28 mouse cellular contexts compared by ENCODE assay signal in the genomic region with DNA sequence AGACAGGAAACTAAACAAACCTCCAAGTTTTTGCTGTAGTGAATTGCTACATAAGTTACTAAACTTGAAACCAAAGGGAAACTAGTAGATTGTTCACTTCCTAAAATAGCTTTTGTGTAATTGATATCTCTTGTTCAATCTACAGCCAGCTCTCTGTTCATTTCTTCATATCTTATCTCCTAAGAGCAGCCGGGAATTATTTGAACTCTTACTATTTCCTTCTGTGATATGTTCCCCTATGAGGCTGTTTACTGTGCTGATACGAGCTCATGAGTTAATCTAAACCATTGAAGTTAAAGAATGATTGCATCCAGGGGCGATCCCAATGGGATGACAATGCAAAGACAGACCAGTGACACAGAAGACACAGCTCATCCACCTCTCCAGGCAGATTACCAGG.
DNase-seq lines count a peak whose midpoint lies in the region; ATAC-seq lines count a peak whose summit lies in the region.
"Had no signal": no experiment of that assay in that cellular context is flagged by ENCODE, and none has a peak within 500 bp of the region (broad histone marks: within the 10 kb centered on the region; RNA-seq: fewer than 3 reads in every experiment).

No protein-coding gene starts in this region.

- no peaks in the 10 kb centered on the region for H3K4me1 ChIP-seq in midbrain, embryonic 11.5 days (ENCODE audit: control insufficient read depth, insufficient read depth, low read length)
- H3K4me1 ChIP-seq in midbrain, embryonic 16.5 days (ENCODE audit: control insufficient read depth, insufficient read depth, low read length), result no peaks in the 10 kb centered on the region
- H3K4me1 ChIP-seq in liver, embryonic 16.5 days (ENCODE audit: control insufficient read depth, low read depth, low read length), result peaks cover 2% of the 10 kb centered on the region; the same call in 1 of the 2 replicates
- H3K4me1 ChIP-seq: embryonic facial prominence, embryonic 12.5 days; heart, embryonic 13.5 days; hindbrain, embryonic 12.5 days; limb, embryonic 13.5 days; neural tube, embryonic 15.5 days; stomach, embryonic 15.5 days had no signal

- peak; percentile 35 for DNase-seq in midbrain, embryonic 11.5 days (ENCODE audit: low spot score, missing footprints)
- no peak for DNase-seq in ovary, postnatal 10 days (ENCODE audit: low spot score)
- no peak for DNase-seq in right cerebral cortex, postnatal 4 days
- no peak for DNase-seq in spleen, postnatal 4 days (ENCODE audit: low spot score in 2 of 2)
- DNase-seq: adrenal gland, postnatal 10 days; cerebellum, adult 8-10 months; cerebellum, postnatal 25 days; gastrocnemius, postnatal 25 days; heart, postnatal 14 days; kidney, adult 8-10 months; kidney, postnatal 4 days; lung, adult 2 months; lung, postnatal 14 days; midbrain, embryonic 14.5 days had no signal

- H3K9ac ChIP-seq in midbrain, embryonic 11.5 days (ENCODE audit: low read length), result no peak overlapping the region
- no peak overlapping the region for H3K9ac ChIP-seq in midbrain, embryonic 16.5 days (ENCODE audit: low read depth, low read length)
- no peak overlapping the region for H3K9ac ChIP-seq in liver, embryonic 16.5 days (ENCODE audit: low read depth, low read length)
- H3K9ac ChIP-seq: embryonic facial prominence, embryonic 12.5 days; heart, embryonic 13.5 days; hindbrain, embryonic 12.5 days; limb, embryonic 13.5 days; neural tube, embryonic 15.5 days; stomach, embryonic 15.5 days had no signal

- ATAC-seq in midbrain, embryonic 11.5 days (ENCODE audit: low FRiP score), result no peak
- no peak for ATAC-seq in midbrain, embryonic 16.5 days
- peak; percentile 72 for ATAC-seq in granulocyte monocyte progenitor cell, adult 5-6 weeks (replicated peaks; ENCODE audit: poor library complexity, severe bottlenecking)
- ATAC-seq in liver, embryonic 16.5 days (ENCODE audit: low read depth), result peak; percentile 60
- ATAC-seq: CD4-positive, CD25-positive, alpha-beta regulatory T cell, adult 4 months; forebrain, embryonic 14.5 days; intestine, embryonic 16.5 days had no signal

- no peaks in the 10 kb centered on the region for H3K9me3 ChIP-seq in midbrain, embryonic 11.5 days (ENCODE audit: control insufficient read depth, low read length)
- H3K9me3 ChIP-seq in midbrain, embryonic 16.5 days (replicated peaks; ENCODE audit: control insufficient read depth, low read length, poor library complexity, severe bottlenecking), result peaks cover 4% of the 10 kb centered on the region; the same call in 1 of the 2 replicates
- H3K9me3 ChIP-seq in liver, embryonic 16.5 days (replicated peaks; ENCODE audit: control insufficient read depth, low read length), result no peaks in the 10 kb centered on the region
- H3K9me3 ChIP-seq: embryonic facial prominence, embryonic 12.5 days; neural tube, embryonic 15.5 days; stomach, embryonic 15.5 days had no signal

- 73% methylated on average over 3 of the region's 3 CpGs for WGBS in midbrain, embryonic 11.5 days
- WGBS in midbrain, embryonic 16.5 days, result 72% methylated on average over 3 of the region's 3 CpGs
- 11% methylated on average over 3 of the region's 3 CpGs for WGBS in liver, embryonic 16.5 days (ENCODE audit: insufficient replicate concordance)

- no peak overlapping the region for H3K27ac ChIP-seq in midbrain, embryonic 11.5 days (ENCODE audit: low read depth, low read length)
- H3K27ac ChIP-seq in midbrain, embryonic 16.5 days (ENCODE audit: low read length), result no peak overlapping the region
- no peak overlapping the region for H3K27ac ChIP-seq in liver, embryonic 16.5 days (ENCODE audit: low read length)
- H3K27ac ChIP-seq: embryonic facial prominence, embryonic 12.5 days; heart, embryonic 13.5 days; hindbrain, embryonic 12.5 days; kidney, postnatal 0 days; limb, embryonic 13.5 days; neural tube, embryonic 15.5 days; stomach, embryonic 15.5 days had no signal

- H3K4me3 ChIP-seq in midbrain, embryonic 11.5 days (ENCODE audit: low read depth, low read length), result no peak overlapping the region
- H3K4me3 ChIP-seq in midbrain, embryonic 16.5 days (ENCODE audit: low read depth, low read length), result no peak overlapping the region
- no peak overlapping the region for H3K4me3 ChIP-seq in liver, embryonic 16.5 days (ENCODE audit: low read depth, low read length)
- H3K4me3 ChIP-seq: embryonic facial prominence, embryonic 12.5 days; heart, embryonic 13.5 days; hindbrain, embryonic 12.5 days; limb, embryonic 13.5 days; megakaryocyte, embryonic 14.5 days; neural tube, embryonic 15.5 days; stomach, embryonic 15.5 days had no signal

- H3K36me3 ChIP-seq in midbrain, embryonic 11.5 days (ENCODE audit: control insufficient read depth, insufficient read depth, low read length), result no peaks in the 10 kb centered on the region
- H3K36me3 ChIP-seq in midbrain, embryonic 16.5 days (ENCODE audit: control insufficient read depth, insufficient read depth, low read length), result no peaks in the 10 kb centered on the region; the same call in 1 of the 2 replicates
- no peaks in the 10 kb centered on the region for H3K36me3 ChIP-seq in liver, embryonic 16.5 days (ENCODE audit: control insufficient read depth, insufficient read depth)
- H3K36me3 ChIP-seq: embryonic facial prominence, embryonic 12.5 days; heart, embryonic 13.5 days; hindbrain, embryonic 12.5 days; limb, embryonic 13.5 days; neural tube, embryonic 15.5 days; stomach, embryonic 15.5 days had no signal

- no peaks in the 10 kb centered on the region for H3K27me3 ChIP-seq in midbrain, embryonic 11.5 days (ENCODE audit: control insufficient read depth, insufficient read depth, low read length)
- no peaks in the 10 kb centered on the region for H3K27me3 ChIP-seq in midbrain, embryonic 16.5 days (ENCODE audit: control insufficient read depth, insufficient read depth, low read depth, low read length)
- H3K27me3 ChIP-seq in liver, embryonic 16.5 days (ENCODE audit: control insufficient read depth, insufficient read depth, low read depth, low read length), result no peaks in the 10 kb centered on the region
- H3K27me3 ChIP-seq: embryonic facial prominence, embryonic 12.5 days; heart, embryonic 13.5 days; hindbrain, embryonic 12.5 days; limb, embryonic 13.5 days; megakaryocyte, embryonic 14.5 days; neural tube, embryonic 15.5 days; stomach, embryonic 15.5 days had no signal

- no peak overlapping the region for H3K4me2 ChIP-seq in midbrain, embryonic 11.5 days
- H3K4me2 ChIP-seq in midbrain, embryonic 16.5 days (ENCODE audit: low read length), result no peak overlapping the region
- peak overlapping the region; percentile 24; the same call in 1 of the 2 replicates for H3K4me2 ChIP-seq in liver, embryonic 16.5 days (ENCODE audit: low read depth, low read length)
- H3K4me2 ChIP-seq: embryonic facial prominence, embryonic 12.5 days; heart, embryonic 13.5 days; hindbrain, embryonic 12.5 days; limb, embryonic 13.5 days; neural tube, embryonic 15.5 days; stomach, embryonic 15.5 days had no signal

Comparison
In these comparisons a context has a peak if more than half of its experiments do, and no peak if none do; other contexts are left out.
1. ATAC-seq: peak in granulocyte monocyte progenitor cell, adult 5-6 weeks (single experiment) and liver, embryonic 16.5 days (single experiment); none in midbrain, embryonic 11.5 days (single experiment) and midbrain, embryonic 16.5 days (single experiment).